Mouse (Mus musculus) lung, embryonic 15.5 days (tissue): ENCODE data around the gene Pcgf1. TPM values are rescaled to one million over a fixed set of nuclear protein-coding genes. Genes with fewer than 3 reads are reported as not detected.

Experiments
- ATAC-seq: fragments of 200-750 bp; cut with Nextera tagmentation; 2 replicates; pipeline ENCODE4 v1.8.0; 2017; ENCODE audit warnings: moderate number of reproducible peaks, borderline replicate concordance; ENCODE audit not compliant: low FRiP score, low TSS enrichment; ENCODE audit errors: extremely low read depth
- H3K27ac ChIP-seq: fragments of 300-500 bp; sonication (generic); 2 replicates; pipeline ENCODE4 v1.5.1; 2015; ENCODE audit warnings: moderate library complexity, mild to moderate bottlenecking, inconsistent platforms
- H3K27me3 ChIP-seq: fragments of 300-500 bp; sonication (generic); 2 replicates; pipeline ENCODE4 v1.6.1; 2015; ENCODE audit warnings: inconsistent platforms
- H3K36me3 ChIP-seq: fragments of 300-500 bp; sonication (generic); 2 replicates; pipeline ENCODE4 v1.6.1; 2015; ENCODE audit warnings: inconsistent platforms
- H3K4me1 ChIP-seq: fragments of 300-500 bp; sonication (generic); 2 replicates; pipeline ENCODE4 v1.6.1; 2015; ENCODE audit warnings: inconsistent platforms
- H3K4me2 ChIP-seq: fragments of 300-500 bp; sonication (generic); 2 replicates; pipeline ENCODE4 v1.6.1; 2015; ENCODE audit warnings: inconsistent platforms, mild to moderate bottlenecking, moderate library complexity
- H3K4me3 ChIP-seq: fragments of 300-500 bp; sonication (generic); 2 replicates; pipeline ENCODE4 v1.5.1; 2015; ENCODE audit warnings: mild to moderate bottlenecking, inconsistent platforms
- H3K9ac ChIP-seq: fragments of 300-500 bp; sonication (generic); 2 replicates; pipeline ENCODE4 v1.6.1; 2015; ENCODE audit warnings: inconsistent platforms
- H3K9me3 ChIP-seq: fragments of 300-500 bp; sonication (generic); 2 replicates; pipeline ENCODE4 v1.6.1; 2016; ENCODE audit warnings: inconsistent platforms
- WGBS: fragments of 180-500 bp; shearing (Covaris S2); methylation state at CpG from one replicate; pipeline ENCODE4 v1.1.7; 2015; 5-methylcytosine and 5-hydroxymethylcytosine counted together
- polyA plus RNA-seq: library from polyadenylated mRNA; unstranded; fragments of >200 nt; fragmentation: Nextera tagmentation; extraction: Ambion mirVana; gene quantifications from 2 replicates; pipeline ENCODE4 v1.2.1, GENCODE M21; 2015

Pcgf1 gene
- 30.5 and 31.2 TPM in 2 replicates for polyA plus RNA-seq

DNA sequence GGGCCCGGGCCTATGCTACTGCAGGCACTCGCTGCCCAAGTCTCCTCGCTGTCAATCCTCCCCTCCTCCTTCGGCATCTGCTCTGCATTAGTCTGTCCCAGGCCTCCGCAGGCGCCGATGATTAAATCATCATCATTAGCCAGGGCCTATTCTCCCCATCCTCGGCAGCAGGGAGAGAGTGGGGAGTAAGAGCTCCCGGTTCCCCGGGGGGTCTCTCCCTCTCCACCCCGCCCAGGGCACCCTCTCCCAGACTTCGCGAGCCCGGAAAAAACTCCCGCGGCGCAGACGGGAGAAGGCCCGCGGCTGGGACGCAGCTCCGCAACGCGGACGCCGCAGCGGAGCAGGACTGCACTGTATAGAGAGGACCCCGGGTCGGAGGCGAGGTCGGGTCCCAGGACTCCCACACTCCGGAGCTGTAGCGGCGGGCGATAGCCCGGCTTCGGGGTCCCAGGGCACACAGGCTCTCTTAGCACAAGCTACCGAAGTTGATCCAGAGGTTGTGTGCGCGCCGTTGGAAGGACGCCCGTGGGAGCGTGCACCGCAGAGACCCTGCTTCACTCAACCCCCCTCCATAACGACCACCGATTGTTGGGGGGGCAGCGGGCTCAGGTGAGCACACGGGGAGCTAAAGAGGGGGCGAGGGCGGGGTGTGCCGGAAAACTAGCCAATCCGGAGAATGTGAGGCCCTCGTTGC lies at the start of gene Pcgf1:
Gene Pcgf1, plus strand, starts transcription at position 240 of the 694 bp plus-strand sequence.
- under 1% methylated on average over 54 of the region's 54 CpGs for WGBS
- Histone ChIP-seq H3K4me2 (peak within 1 kb of the TSS; percentile 97), H3K4me3 (peak within 1 kb of the TSS; percentile 79), H3K27me3 (peaks cover 48% of the 10 kb centered on the region), H3K27ac (peak within 1 kb of the TSS; percentile 86), H3K36me3 (peaks cover 15% of the 10 kb centered on the region), H3K9me3 (no peaks in the 10 kb centered on the region), H3K4me1 (peaks cover 14% of the 10 kb centered on the region), H3K9ac (peak within 1 kb of the TSS; percentile 88)
- ATAC-seq: peak; percentile 62; the same call in 1 of the 2 replicates

- no peak overlapping the region for H3K4me3 ChIP-seq
- WGBS: 33% methylated on average over 10 of the region's 10 CpGs
- no peak overlapping the region for H3K27ac ChIP-seq
- peaks cover 31% of the 10 kb centered on the region for H3K4me1 ChIP-seq
- no peak for ATAC-seq
- H3K27me3 ChIP-seq: peaks cover 3% of the 10 kb centered on the region; the same call in 1 of the 2 replicates
- no peaks in the 10 kb centered on the region for H3K36me3 ChIP-seq
- no peaks in the 10 kb centered on the region for H3K9me3 ChIP-seq
- H3K9ac ChIP-seq: no peak overlapping the region
- H3K4me2 ChIP-seq: no peak overlapping the region
Observed at GRCm38 (mm10) chr6:83029777-83030176, 47.9 kb upstream of the Pcgf1 start.

GRCm38 (mm10) chr6:83031111-83031510 lies 46.6 kb upstream of the Pcgf1 start:
- H3K27ac ChIP-seq: no peak overlapping the region
- 72% methylated on average over 7 of the region's 7 CpGs for WGBS

DNA sequence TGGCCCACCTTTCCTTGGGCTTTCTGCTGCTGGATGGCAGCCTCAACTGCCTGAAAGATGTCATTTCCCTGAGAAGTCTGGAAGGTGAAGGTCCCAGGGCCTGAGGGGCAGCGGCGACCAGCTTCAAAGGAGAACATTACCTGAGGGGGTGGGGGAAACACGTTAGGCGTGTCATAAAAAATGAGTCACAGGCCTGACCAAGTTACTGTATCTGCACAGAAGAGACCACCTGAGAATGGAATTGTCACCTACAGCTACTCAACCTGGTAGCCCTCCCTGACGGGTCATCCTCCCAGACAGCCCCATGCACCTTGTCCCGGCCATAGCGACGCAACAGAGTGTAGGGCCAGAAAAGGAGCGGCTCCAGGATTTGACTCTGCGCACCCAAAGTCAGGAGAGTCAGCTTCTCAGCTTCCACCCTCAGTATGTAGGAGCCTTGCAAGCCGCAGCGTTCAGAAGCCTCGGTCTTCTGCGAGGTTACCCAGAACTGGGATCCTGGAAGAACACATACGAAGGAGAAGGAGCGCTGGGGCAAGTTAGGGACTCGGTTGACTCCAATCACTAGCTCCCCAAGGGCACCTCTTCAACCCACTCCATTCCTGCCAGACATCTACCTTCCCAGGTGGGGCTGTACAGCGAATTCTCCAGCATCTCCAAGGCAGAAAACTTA lies 45.6 kb upstream of the Pcgf1 start:
- H3K27ac ChIP-seq: no peak overlapping the region
- H3K9ac ChIP-seq: peak overlapping the region; percentile 17; the same call in 1 of the 2 replicates
- 37% methylated on average over 18 of the region's 18 CpGs for WGBS
- H3K4me3 ChIP-seq: peak overlapping the region; percentile 76
- peaks cover 41% of the 10 kb centered on the region for H3K4me1 ChIP-seq
- peaks cover 3% of the 10 kb centered on the region; the same call in 1 of the 2 replicates for H3K27me3 ChIP-seq
- H3K9me3 ChIP-seq: no peaks in the 10 kb centered on the region
- no peaks in the 10 kb centered on the region for H3K36me3 ChIP-seq
- no peak for ATAC-seq
- peak overlapping the region; percentile 92 for H3K4me2 ChIP-seq

More at GRCm38 (mm10) chr6:83031111-83031510, 46.6 kb upstream of the Pcgf1 start:
- Histone ChIP-seq H3K36me3 (no peaks in the 10 kb centered on the region), H3K4me3 (no peak overlapping the region), H3K27me3 (peaks cover 3% of the 10 kb centered on the region; the same call in 1 of the 2 replicates), H3K9me3 (no peaks in the 10 kb centered on the region), H3K4me1 (peaks cover 41% of the 10 kb centered on the region), H3K9ac (no peak overlapping the region), H3K4me2 (0 out of 2 replicates have a peak overlapping the region, but pooled peaks have one; percentile 1)
- ATAC-seq: no peak

GRCm38 (mm10) chr6:83032769-83033191 lies 44.9 kb upstream of the Pcgf1 start:
- peak overlapping the region; percentile 76 for H3K4me3 ChIP-seq
- peaks cover 3% of the 10 kb centered on the region; the same call in 1 of the 2 replicates for H3K27me3 ChIP-seq
- H3K4me1 ChIP-seq: peaks cover 36% of the 10 kb centered on the region
- WGBS: 0% methylated on average over 31 of the region's 31 CpGs
- peak overlapping the region; percentile 60 for H3K9ac ChIP-seq
- no peaks in the 10 kb centered on the region for H3K36me3 ChIP-seq
- ATAC-seq: peak; percentile 9; the same call in 1 of the 2 replicates
- H3K27ac ChIP-seq: peak overlapping the region; percentile 95
- no peaks in the 10 kb centered on the region for H3K9me3 ChIP-seq
- peak overlapping the region; percentile 92 for H3K4me2 ChIP-seq

DNA sequence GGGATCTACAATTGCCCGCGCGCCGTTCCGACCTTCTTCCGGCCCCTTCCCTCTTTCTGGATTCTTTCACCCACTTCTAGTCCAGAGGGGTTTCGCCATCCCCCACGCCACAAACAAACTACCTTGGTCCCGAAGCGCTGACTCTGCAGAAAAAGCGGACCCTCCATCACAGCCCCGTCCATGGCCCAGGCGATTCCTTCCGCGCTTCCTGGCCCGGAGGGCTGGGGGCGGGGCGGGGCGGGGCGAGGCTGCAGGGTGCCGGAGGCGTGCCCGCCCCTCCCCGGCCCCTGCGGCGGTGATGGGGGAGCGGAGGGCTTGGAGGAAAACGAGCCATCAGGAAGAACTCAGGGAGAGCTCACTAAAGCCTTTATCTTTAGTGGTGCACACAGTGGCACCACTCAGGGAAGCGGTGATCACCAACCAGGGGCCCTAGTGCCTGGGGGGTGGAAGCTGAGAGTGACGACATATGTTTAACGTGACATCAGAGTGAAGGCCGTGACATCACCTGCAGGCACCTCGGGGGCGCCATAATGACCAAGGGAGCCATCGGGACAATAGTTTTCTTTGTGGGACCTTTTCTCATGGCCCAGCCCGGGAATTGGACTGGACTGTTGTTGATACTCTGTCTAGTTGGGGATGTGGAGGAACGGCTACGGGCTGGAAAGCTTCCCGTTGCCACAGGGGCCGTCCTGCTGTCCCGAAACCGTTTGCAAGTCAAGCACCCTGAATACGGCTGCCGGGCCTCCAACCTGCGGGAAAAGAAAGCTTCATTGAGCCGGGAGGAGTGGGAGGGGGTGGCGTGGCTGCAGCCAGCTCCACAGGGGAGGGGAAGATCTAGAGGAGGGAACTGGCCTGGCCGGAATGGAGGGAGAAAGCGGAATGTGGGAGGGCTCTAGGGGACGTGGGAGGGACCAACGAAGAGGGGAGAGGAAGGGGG lies 44.2 kb upstream of the Pcgf1 start, which contains the start of the genes Dok1 and Loxl3:
Gene Dok1, minus strand, starts transcription at position 223 of the 937 bp plus-strand sequence.
Gene Loxl3, plus strand, starts transcription at position 925 of the 937 bp plus-strand sequence.
- peak within 1 kb of the TSS; percentile 92 for H3K4me2 ChIP-seq
- WGBS: under 1% methylated on average over 51 of the region's 51 CpGs
- H3K36me3 ChIP-seq: no peaks in the 10 kb centered on the region
- peak; percentile 87 for ATAC-seq
- H3K27ac ChIP-seq: peak within 1 kb of the TSS; percentile 95
- no peaks in the 10 kb centered on the region for H3K9me3 ChIP-seq
- peaks cover 38% of the 10 kb centered on the region for H3K4me1 ChIP-seq
- H3K27me3 ChIP-seq: peaks cover 3% of the 10 kb centered on the region; the same call in 1 of the 2 replicates
- peak within 1 kb of the TSS; percentile 60 for H3K9ac ChIP-seq
- peak within 1 kb of the TSS; percentile 76 for H3K4me3 ChIP-seq

DNA sequence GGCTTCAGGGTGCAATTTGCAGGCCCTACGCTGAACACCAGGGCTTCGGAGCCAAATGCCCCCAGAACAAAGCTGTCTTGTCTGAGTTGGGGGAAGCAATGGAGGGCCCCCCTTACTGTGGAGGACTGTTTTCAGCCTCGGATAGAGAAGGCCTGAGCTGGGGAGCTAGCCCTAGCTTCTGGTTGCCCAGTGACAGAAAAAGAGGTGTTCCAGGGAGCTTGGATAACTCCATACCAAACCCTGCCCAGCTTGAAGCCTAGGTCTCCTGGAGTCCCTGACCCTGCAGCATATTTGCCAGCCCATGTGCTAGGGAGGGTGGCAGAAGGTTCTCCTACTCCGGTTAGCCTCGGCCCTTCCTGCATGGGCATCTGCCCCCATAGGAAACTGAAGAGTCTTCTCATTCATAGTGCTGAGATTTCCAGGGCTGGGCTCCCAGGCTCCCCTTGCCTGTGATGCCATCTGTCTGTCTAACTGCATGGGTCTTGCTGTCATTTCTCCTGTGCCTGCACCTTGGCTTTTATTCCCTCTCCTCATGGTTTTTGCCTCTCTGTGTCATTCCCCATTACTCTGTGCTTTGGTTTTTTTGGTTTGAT lies 43.1 kb upstream of the Pcgf1 start:
- no peak for ATAC-seq
- no peaks in the 10 kb centered on the region for H3K9me3 ChIP-seq
- H3K27ac ChIP-seq: peak overlapping the region; percentile 95
- H3K36me3 ChIP-seq: no peaks in the 10 kb centered on the region
- H3K4me1 ChIP-seq: peaks cover 42% of the 10 kb centered on the region
- peak overlapping the region; percentile 92 for H3K4me2 ChIP-seq
- 16% methylated on average over 5 of the region's 5 CpGs for WGBS
- peaks cover 3% of the 10 kb centered on the region; the same call in 1 of the 2 replicates for H3K27me3 ChIP-seq
- H3K4me3 ChIP-seq: peak overlapping the region; percentile 76
- peak overlapping the region; percentile 60 for H3K9ac ChIP-seq

GRCm38 (mm10) chr6:83037188-83037587 lies 40.5 kb upstream of the Pcgf1 start:
- no peaks in the 10 kb centered on the region for H3K36me3 ChIP-seq
- no peaks in the 10 kb centered on the region for H3K27me3 ChIP-seq
- no peak overlapping the region for H3K9ac ChIP-seq
- H3K27ac ChIP-seq: no peak overlapping the region
- H3K4me3 ChIP-seq: no peak overlapping the region
- no peak overlapping the region for H3K4me2 ChIP-seq
- 48% methylated on average over 8 of the region's 8 CpGs for WGBS
- H3K9me3 ChIP-seq: no peaks in the 10 kb centered on the region
- H3K4me1 ChIP-seq: peaks cover 31% of the 10 kb centered on the region
- no peak for ATAC-seq

DNA sequence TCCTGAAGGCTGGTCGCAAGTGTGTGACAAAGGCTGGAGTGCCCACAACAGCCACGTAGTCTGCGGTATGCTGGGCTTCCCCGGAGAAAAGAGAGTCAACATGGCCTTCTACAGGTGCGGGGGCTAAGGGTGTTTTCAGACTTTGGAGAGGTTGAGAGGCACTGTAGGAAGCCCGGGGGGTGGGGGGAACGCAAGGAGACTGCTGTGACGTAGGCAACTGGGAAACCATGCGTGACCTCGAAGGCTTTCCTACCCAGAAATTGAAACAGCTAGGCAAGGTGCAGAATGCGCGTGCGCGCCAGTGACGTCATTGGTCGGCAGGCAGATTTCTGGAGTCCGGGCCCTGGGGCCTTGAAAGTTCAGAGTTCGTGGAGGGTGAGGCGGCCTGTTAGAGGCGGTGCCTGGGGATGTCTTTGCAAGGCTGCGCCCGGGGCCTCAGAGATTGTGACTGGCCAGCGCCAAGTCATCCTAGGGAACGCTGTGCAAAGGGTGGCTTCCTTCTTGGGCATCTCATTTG lies 39.1 kb upstream of the Pcgf1 start:
- no peak for ATAC-seq
- peak overlapping the region; percentile 19 for H3K4me3 ChIP-seq
- no peak overlapping the region for H3K27ac ChIP-seq
- peaks cover 29% of the 10 kb centered on the region for H3K4me1 ChIP-seq
- H3K9ac ChIP-seq: no peak overlapping the region
- no peaks in the 10 kb centered on the region for H3K36me3 ChIP-seq
- peak overlapping the region; percentile 48 for H3K4me2 ChIP-seq
- H3K27me3 ChIP-seq: no peaks in the 10 kb centered on the region
- no peaks in the 10 kb centered on the region for H3K9me3 ChIP-seq
- WGBS: 17% methylated on average over 24 of the region's 24 CpGs

GRCm38 (mm10) chr6:83040601-83041000 lies 37.1 kb upstream of the Pcgf1 start:
- Histone ChIP-seq H3K27ac (no peak overlapping the region), H3K4me2 (no peak overlapping the region), H3K9me3 (no peaks in the 10 kb centered on the region), H3K9ac (no peak overlapping the region), H3K4me1 (peaks cover 17% of the 10 kb centered on the region), H3K27me3 (no peaks in the 10 kb centered on the region), H3K36me3 (no peaks in the 10 kb centered on the region), H3K4me3 (no peak overlapping the region)
- no peak for ATAC-seq
- WGBS: 78% methylated on average over 5 of the region's 5 CpGs
